Mouse (Mus musculus) kidney, adult 2 months (tissue): ENCODE data around the gene Acaa1a.

Experiments
- CTCF ChIP-seq: fragments of 200-500 bp; conservative IDR thresholded peaks from 2 replicates; pipeline ENCODE4 v1.5.1; 2011; ENCODE audit warnings: low read depth, mild to moderate bottlenecking, control low read depth, low read length, moderate library complexity, mixed read lengths; ENCODE audit not compliant: insufficient read depth, insufficient read length
- POLR2A ChIP-seq: fragments of 200-500 bp; IDR thresholded peaks from one replicate; pipeline ENCODE4 v1.6.1; 2011; ENCODE audit warnings: low read depth, low read length, control low read depth

DNA sequence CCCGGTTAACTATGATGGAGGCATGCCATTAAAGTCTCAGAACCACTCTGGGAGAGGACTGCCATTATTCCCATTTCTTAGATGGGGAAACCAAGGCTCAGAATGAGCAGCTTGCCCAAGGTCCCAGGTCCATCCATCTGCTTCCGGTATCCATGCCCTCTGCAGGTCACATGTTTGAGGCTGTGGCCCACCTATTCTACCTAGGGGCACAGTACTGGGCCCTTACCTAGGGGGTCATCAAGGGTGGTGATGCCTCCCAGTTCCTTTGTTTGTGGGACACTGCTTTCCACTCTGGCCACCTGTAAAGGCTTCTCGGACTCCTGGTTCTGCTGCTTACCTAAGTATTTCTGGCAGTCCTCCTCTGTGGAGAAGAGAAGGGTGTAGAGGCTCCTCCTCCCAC is 1.1 kb upstream of the Acaa1a start:
- TF ChIP-seq POLR2A (no peak), CTCF (no peak)
